Mouse (Mus musculus): ENCODE measurements at regions not wholly inside any gene's neighbourhood (a gene's known extent, or its start where the extent isn't known, plus 50 kb on each side); places are given as distances from the start of the nearest gene placed in this dataset.

DNA sequence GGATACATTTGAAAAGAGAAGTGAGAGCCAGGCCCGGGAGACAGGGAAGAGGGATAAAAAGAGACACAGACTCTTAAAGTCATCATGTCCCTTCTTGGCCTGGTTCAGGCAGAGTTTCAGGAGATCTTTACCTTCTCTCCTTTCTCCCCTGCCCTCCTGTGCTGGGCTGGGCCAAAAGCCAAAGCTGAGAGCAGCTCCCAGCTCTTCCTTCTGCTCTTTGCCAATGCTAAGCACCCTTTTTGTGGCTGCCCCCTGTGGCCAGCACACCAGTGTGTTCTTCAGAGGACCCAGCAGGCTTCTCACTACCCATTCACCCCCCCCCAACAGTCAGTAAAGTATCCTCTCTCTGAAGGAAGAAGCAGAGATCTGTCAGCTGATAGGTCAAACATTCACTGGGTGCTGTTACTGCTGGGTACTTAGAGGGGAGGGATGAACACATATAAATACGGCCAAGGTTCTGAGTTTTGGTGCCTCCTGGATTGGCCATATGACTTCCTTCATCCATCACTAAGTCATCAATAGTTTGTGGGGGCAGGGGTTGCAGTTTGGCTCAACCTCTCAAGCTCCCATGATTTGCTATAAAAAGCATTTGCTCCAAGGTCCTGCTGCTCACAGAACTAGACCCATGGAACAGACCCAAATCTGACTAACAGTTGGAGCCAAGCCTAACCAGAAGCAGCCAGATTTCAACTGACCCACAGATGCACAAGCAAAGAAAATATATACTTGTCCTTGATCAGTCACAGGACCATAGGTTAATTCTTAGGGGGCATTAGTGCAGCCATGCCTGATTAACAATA is 87.7 kb upstream of the Spdye4c start:
- no peak for DNase-seq

DNA sequence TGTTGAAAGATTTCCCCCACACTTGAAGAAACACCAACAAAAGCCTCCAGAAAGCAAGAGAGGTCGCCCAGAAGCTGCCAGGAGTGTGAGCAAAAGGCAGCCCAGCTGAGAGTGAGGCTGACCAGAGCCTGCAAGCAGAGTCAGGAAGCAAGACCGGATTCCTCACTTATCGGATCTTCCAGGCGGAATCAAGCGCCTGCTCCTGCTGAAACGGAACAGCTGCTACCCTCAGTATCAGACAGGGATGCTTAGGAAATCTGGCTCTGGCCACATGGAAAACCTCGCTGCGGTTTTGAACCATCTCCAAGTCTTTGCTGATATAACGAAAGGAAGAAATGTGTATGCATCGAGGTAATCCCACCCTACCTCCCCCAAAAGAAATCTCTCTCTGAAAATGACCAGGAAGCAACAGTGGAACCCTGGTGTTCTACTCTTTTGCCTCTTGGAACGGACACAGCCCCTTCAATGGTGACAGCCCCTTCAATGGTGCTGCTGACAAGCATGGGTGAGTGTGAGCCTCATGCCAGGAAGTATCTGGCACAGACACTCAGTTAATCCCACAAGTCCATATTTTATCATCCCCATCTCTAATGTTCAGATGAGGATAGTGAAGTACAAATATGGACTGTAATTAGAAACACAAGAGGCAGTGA is 83.3 kb upstream of the Spdye4c start:
- DNase-seq, result no peak

DNA sequence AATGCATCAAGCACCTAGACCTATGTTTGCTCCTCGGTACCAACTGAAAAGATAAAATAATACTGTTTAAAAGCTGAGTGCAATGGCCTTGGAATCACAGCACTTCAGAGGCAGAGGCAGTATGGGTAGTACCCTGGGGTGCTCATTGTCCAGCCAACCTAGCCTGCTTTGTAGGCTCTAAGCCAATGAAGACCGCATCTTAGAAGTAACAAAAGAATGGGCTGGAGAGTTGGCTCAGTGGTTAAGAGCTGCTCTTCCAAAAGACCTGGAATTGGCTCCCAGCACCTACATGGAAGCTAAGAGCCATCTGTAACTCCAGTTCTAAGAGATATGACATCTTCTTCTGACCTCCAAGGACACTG is 82.8 kb upstream of the Spdye4c start:
- no peak for DNase-seq

GRCm38 (mm10) chr2:128511291-128511690 is 79.7 kb upstream of the Spdye4c start:
- no peak for DNase-seq

- no peak for DNase-seq
Observed at GRCm38 (mm10) chr2:128512852-128513251, 78.2 kb upstream of the Spdye4c start.

DNA sequence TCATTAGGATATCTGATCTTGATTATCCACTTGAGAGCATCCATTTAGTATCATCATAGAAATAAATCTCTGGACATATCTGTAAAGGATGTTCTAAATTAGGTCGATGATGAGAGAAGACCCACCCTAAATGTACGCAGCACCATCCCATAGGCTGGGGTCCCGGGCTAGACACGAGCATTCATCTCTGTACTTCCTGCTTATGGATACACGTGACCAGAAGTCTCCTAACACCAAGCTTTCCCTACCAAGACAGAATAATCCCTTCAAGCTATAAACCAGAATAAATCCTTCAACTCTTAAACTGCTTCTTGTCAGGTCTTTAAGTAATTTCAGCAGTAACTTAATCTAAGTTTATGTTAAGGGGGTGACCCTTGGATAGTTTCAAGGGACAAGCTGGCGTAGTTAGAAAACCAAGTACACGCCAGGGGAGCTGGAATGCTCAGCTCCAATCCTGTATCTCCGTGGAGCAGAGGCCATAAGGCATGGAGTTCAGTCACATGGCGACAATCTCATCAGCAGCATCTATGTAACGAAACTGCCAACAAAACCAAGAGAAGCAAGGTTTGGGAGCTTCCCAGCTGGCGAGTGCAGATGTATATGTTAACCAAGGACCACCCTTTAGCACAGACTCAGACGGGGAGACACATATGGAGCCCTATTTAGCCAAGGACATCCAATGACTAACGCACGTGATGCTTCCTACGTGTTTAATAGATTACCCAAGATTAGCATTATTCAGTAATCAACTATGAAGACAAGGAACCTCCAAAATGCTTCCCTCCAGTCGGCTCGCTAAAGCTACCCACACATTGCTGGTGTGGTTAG is 76.3 kb upstream of the Spdye4c start:
- no peak for DNase-seq

- no peak for DNase-seq
Observed at GRCm38 (mm10) chr2:128515701-128516100, 75.3 kb upstream of the Spdye4c start.

DNA sequence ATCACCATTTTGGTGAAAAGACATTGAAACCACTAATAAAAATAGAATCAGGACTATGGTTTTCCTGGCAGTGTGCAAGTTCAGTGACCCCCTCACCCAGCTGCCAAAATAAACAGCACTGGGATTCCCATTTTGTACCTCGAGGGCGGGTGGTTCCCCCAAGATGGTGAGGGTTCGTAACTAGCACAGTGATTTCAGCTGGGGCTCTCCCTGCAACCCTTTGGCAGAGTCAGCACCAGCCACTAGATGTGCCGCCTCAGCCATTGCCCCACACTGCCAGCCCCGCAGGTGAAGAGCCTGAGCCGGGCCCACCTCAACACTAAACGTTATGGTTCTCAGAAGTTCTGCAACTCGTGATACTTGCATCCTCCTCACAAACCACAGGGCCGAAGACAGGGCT is 74.3 kb upstream of the Spdye4c start:
- no peak for DNase-seq

DNA sequence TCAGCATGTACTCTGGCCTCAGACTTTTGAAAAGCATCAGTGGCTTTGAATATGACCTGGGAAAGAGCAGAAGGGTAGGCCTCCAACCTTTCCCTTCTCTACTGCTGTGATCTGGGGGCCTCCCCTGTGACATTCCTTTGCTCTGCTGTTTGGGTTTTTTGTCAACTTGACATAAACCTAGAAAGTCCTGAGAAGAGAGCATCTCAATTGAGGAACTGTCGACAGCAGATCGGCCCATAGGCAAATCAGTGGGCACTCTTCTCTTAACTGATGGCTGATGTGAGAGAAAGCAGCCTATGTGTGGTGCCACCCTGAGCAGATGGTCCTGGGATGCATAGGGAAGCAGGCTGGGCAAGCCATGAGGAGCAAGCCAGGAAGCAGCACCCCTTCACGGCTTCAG is 72.9 kb upstream of the Spdye4c start:
- DNase-seq, result no peak

DNA sequence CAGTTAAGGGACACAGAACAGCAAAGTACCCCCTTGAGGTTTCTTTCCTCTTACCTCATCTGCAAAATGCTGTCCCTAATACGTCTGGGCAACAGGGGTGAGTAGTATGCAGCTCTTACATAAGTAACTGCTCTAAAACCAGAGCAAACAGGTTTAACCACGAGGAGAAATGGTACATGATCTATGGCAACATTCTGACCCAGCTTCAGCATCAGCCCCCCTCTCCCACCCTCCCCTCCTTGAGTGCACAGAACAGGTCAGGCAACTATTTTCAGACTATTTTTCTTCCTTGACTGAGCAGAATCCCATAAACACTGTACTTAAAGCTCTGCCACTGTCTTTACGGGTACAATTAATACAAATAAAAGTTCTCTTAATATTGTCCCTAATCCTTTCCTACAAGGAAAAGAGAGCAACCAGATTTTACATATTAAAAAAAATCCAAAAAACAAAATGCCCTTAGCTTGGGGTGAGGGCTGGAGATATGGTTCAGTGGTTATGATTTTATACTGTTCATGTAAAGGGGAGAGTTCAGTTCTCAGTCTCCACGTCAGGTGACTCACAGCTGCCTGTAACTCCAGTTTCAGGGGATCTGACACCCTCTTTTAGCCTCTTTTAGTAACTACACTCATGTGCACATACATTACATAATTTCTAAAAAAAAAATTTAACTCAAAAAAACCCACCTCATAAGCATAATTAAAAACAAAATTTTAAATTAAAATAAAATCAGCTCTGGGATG is 69.1 kb upstream of the Spdye4c start:
- DNase-seq, result no peak

DNA sequence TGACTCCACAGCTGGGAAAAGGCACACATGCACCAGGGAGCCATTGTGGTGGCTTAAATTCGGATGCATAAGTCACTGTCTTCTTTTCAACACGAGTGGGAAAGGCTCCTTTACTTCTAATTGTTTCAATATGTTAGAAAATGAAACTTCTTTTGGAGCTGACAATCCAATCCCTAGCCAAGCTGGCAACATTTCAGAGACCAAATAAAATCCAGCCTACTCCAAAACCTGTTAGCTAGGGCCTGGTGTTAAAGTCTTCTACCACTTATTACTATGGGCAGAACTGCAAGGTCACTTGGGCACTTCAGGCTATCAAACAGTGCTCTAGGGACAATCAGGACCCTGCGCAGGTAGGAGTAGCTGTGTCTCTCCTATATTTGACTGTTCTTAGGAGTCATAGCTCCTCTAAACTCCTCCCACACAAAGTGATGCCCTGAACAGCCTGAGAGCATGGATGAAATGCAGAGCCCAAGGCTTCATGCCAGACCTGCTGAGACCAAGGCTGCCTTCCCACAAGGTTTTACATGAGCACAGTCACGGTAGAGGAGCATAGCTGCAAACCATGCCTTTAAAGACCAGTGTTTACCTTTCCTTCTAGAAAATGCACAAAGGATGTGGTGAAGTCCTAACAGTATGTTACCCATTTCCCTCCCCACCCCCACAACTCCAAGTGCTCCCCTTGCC is 67.4 kb upstream of the Spdye4c start:
- DNase-seq, result no peak

- no peak for DNase-seq
Observed at GRCm38 (mm10) chr2:128526100-128526499, 64.9 kb upstream of the Spdye4c start.

GRCm38 (mm10) chr2:128526883-128527344 is 64.1 kb upstream of the Spdye4c start:
- no peak for DNase-seq

DNA sequence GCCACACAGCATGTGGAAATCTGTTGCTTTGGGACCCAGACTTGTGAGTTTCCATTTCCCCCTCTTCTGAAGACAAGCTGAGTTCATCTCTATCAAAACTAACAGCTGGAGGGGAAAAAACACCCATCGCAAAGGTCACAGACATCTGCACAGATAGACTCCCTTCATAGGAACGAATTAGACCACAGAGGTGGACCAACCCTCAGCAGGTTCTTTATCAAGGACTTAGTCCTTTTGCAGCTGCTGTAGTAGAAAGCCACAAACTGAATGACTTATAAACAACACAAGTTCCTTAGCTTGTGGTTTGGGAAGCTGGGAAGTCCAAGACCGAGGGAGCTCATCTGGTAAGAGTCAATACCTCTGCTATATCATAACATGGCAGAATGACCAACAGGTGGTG is 54.7 kb upstream of the Spdye4c start:
- DNase-seq, result no peak

DNA sequence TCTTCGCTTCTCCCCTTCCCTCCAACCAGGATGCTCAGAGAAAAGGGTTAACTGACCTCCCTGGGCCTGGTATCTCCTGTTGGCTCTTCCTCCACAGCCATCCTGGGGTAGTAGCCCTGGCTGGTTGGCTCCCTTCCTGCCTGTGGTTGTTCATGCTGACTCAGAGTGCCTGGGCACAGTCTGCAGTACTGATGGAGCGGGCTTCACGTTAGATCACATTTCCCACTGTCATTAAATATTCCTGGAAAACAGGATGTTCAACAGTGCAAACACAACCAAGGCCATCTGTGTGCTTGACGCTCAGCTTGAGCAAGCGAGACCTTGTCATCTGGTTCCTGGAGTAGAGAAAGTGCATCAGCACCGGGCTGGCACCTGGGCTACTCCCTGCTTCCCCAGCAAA is 53.6 kb upstream of the Spdye4c start:
- no peak for DNase-seq

DNA sequence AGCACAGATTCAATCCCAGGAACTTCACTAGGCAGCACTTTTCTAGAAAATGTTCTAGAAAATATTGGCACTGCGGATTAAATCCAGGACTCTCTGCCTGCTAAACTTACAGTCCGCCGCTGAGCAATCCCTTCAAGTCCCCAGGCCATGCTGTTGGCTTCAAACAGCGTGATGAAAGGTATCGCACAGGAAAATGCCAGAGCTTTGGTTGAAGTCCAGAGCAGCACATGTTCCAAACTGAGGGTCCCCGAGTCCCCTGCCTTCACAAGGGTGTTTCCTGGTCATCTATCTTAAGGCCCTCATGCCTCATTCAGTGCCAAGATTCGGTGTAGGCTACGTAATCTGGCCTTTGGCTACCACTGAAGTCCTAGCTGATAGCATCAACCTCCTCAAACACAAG is 52.3 kb upstream of the Spdye4c start:
- no peak for DNase-seq
